Mouse (Mus musculus): ENCODE measurements around the gene Rab27a. TPM values are rescaled to one million over a fixed set of nuclear protein-coding genes. Genes with fewer than 3 reads are reported as not detected.
A peak's percentile ranks its signal among the peaks of the same experiment; 100 is the strongest.

Rab27a gene
- polyA plus RNA-seq, 1 experiment from 2014 or later = 3.7 TPM

- Histone ChIP-seq H3K4me3 (no peak overlapping the region), H3K4me1 (replicated peaks) (no peaks in the 10 kb centered on the region), H3K36me3 (peaks cover 44% of the 10 kb centered on the region), H3K9me3 (replicated peaks) (no peaks in the 10 kb centered on the region), H3K4me2 (no peak overlapping the region), H3K9ac (no peak overlapping the region), H3K27ac (no peak overlapping the region), H3K27me3 (no peaks in the 10 kb centered on the region)
- ATAC-seq (replicated peaks; ENCODE audit: insufficient number of reproducible peaks, insufficient read depth, low FRiP score, low read depth) = no peak
- 62% methylated on average over 13 of the region's 13 CpGs for WGBS
These were observed 29.9 kb upstream of the Rab27a start for GRCm38 (mm10) chr9:73014724-73015123.

DNA sequence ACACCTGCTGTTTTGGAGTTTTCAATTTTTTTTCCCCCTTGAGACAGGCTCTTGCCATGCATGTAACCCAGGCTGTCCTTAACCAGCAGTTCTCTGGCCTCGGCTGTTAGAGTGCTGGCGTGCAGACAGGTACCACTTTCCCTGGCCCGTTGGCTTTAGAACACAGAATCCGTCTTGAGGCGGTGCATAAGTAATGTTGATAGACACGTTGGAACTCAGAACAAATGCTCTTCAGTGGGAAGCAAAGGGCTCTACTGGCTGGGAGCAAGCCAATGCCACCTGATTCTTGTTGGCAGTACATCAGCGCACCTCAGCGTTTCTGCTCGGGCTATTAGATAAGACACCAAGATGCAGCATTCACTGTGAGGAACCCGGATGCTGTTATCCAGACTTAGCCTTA, 24.8 kb upstream of the Rab27a start:
- Histone ChIP-seq H3K9me3 (replicated peaks) (no peaks in the 10 kb centered on the region), H3K9ac (no peak overlapping the region), H3K4me1 (replicated peaks) (no peaks in the 10 kb centered on the region), H3K27me3 (no peaks in the 10 kb centered on the region), H3K4me2 (no peak overlapping the region), H3K27ac (no peak overlapping the region), H3K36me3 (peaks cover 31% of the 10 kb centered on the region), H3K4me3 (no peak overlapping the region)
- no peak for ATAC-seq (replicated peaks; ENCODE audit: insufficient number of reproducible peaks, insufficient read depth, low FRiP score, low read depth)
- WGBS = 83% methylated on average over 10 of the region's 10 CpGs

DNA sequence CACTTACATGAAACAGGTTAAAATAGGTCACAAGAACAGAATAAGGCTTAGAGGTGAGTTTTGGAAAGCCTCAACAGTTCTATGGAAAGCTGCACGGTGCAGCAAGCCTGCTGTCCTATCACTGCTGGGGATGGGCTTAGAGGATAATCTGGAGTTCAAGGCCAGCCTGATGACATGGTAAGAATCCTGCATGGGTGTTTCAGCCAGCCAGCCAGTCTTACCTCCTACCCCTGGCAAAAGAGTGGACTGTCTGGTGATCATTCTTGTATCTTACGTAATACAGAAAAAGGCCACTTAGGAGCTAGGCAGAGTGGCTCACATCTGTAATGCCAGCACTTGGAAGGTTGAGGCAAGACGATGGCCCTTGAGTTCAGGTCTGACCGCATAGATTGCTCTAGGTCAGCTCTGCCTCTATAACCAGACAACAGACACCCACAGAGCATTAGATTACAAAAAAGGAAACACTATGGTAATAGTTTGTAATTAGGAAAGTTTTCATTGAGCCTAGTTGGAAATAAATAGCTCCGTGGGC, 24.0 kb upstream of the Rab27a start:
- WGBS = 90% methylated on average over 5 of the region's 5 CpGs
- Histone ChIP-seq H3K9ac (no peak overlapping the region), H3K27me3 (no peaks in the 10 kb centered on the region), H3K4me2 (no peak overlapping the region), H3K27ac (no peak overlapping the region), H3K9me3 (replicated peaks) (no peaks in the 10 kb centered on the region), H3K36me3 (peaks cover 30% of the 10 kb centered on the region), H3K4me3 (no peak overlapping the region), H3K4me1 (replicated peaks) (no peaks in the 10 kb centered on the region)
- ATAC-seq (replicated peaks; ENCODE audit: insufficient number of reproducible peaks, insufficient read depth, low FRiP score, low read depth) = no peak

DNA sequence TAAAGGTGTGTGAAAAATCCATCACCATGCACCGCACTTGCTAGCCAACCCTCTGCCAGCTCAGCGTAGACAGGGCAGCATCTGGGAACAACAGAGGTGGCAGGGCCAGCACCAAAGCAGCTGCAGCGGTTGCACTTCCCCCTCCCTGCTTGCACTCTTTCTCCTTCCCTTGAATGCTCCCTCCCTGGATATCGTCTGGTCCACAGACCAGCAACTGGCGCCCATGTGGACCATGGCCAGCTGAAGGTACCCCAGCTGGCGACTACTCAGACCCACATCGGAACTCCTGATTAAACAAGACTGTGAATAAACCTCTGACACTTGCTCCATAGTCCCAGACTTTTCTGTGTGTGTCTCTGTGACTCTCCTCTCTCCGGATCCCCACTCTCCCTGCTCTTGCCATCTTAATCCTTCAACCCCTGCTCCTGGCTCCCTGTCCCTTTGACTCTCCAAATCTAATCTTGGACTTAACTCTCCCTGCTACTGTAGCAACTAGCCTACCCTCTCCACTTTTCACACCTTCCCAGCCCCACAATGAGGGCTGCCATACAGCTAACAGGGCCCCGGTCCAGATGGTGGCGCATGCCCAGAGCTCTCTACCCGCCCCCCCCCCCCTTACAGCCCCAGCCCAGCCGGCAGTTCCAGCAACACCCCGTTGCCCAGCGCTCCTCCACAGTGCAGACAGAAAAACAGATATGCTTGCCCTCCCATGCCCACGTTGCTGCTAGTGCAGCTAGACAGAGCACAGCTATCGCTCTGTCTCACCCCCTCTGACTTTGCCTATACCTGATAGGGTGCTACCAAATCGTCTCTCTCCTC, 18.6 kb upstream of the Rab27a start:
- Histone ChIP-seq H3K27ac (peak overlapping the region; percentile 67), H3K36me3 (0 out of 2 replicates have a peak, but pooled peaks cover 4% of the 10 kb centered on the region), H3K9ac (no peak overlapping the region), H3K9me3 (replicated peaks) (no peaks in the 10 kb centered on the region), H3K4me2 (peak overlapping the region; percentile 48), H3K4me1 (replicated peaks) (peaks cover 6% of the 10 kb centered on the region), H3K27me3 (no peaks in the 10 kb centered on the region), H3K4me3 (0 out of 2 replicates have a peak overlapping the region, but pooled peaks have one; percentile 8)
- WGBS = 19% methylated on average over 16 of the region's 17 CpGs
- peak; percentile 87 for ATAC-seq (replicated peaks; ENCODE audit: insufficient number of reproducible peaks, insufficient read depth, low FRiP score, low read depth)

GRCm38 (mm10) chr9:73030443-73030842, 14.2 kb upstream of the Rab27a start:
- no peak for ATAC-seq (replicated peaks; ENCODE audit: insufficient number of reproducible peaks, insufficient read depth, low FRiP score, low read depth)
- Histone ChIP-seq H3K4me2 (no peak overlapping the region), H3K9ac (no peak overlapping the region), H3K9me3 (replicated peaks) (no peaks in the 10 kb centered on the region), H3K4me3 (no peak overlapping the region), H3K36me3 (peaks cover 24% of the 10 kb centered on the region), H3K27me3 (no peaks in the 10 kb centered on the region), H3K27ac (no peak overlapping the region), H3K4me1 (replicated peaks) (peaks cover 6% of the 10 kb centered on the region)
- 88% methylated on average over 1 of the region's 1 CpGs for WGBS

- no peak overlapping the region for H3K9ac ChIP-seq
- 57% methylated on average over 4 of the region's 4 CpGs for WGBS
- peaks cover 24% of the 10 kb centered on the region for H3K36me3 ChIP-seq
- no peak overlapping the region for H3K4me2 ChIP-seq
- no peaks in the 10 kb centered on the region for H3K9me3 ChIP-seq (replicated peaks)
- no peak overlapping the region for H3K27ac ChIP-seq
- ATAC-seq (replicated peaks; ENCODE audit: insufficient number of reproducible peaks, insufficient read depth, low FRiP score, low read depth) = no peak
- no peaks in the 10 kb centered on the region for H3K27me3 ChIP-seq
- no peak overlapping the region for H3K4me3 ChIP-seq
- peaks cover 2% of the 10 kb centered on the region; the same call in 1 of the 2 replicates for H3K4me1 ChIP-seq (replicated peaks)
These were observed 13.2 kb upstream of the Rab27a start for GRCm38 (mm10) chr9:73031421-73031820.

- peaks cover 24% of the 10 kb centered on the region for H3K36me3 ChIP-seq
- H3K9ac ChIP-seq = no peak overlapping the region
- no peak overlapping the region for H3K4me3 ChIP-seq
- H3K4me1 ChIP-seq (replicated peaks) = peaks cover under 1% of the 10 kb centered on the region; the same call in 1 of the 2 replicates
- H3K27me3 ChIP-seq = no peaks in the 10 kb centered on the region
- 90% methylated on average over 1 of the region's 1 CpGs for WGBS
- ATAC-seq (replicated peaks; ENCODE audit: insufficient number of reproducible peaks, insufficient read depth, low FRiP score, low read depth) = no peak
- no peak overlapping the region for H3K4me2 ChIP-seq
- H3K27ac ChIP-seq = no peak overlapping the region
- H3K9me3 ChIP-seq (replicated peaks) = no peaks in the 10 kb centered on the region
These were observed 11.2 kb upstream of the Rab27a start for GRCm38 (mm10) chr9:73033406-73033805.

GRCm38 (mm10) chr9:73039222-73039945, 5.3 kb upstream of the Rab27a start:
- Histone ChIP-seq H3K27ac (peak overlapping the region; percentile 79), H3K4me3 (peak overlapping the region; percentile 95), H3K36me3 (no peaks in the 10 kb centered on the region), H3K9ac (peak overlapping the region; percentile 92), H3K27me3 (no peaks in the 10 kb centered on the region), H3K4me1 (replicated peaks) (peaks cover 18% of the 10 kb centered on the region), H3K4me2 (peak overlapping the region; percentile 73), H3K9me3 (replicated peaks) (no peaks in the 10 kb centered on the region)
- 0% methylated on average over 49 of the region's 49 CpGs for WGBS
- peak; percentile 71 for ATAC-seq (replicated peaks; ENCODE audit: insufficient number of reproducible peaks, insufficient read depth, low FRiP score, low read depth)

- peak within 1 kb of the TSS; percentile 79 for H3K27ac ChIP-seq
- ATAC-seq (replicated peaks; ENCODE audit: insufficient number of reproducible peaks, insufficient read depth, low FRiP score, low read depth) = no peak
- H3K9ac ChIP-seq = peak within 1 kb of the TSS; percentile 92
- no peaks in the 10 kb centered on the region for H3K9me3 ChIP-seq (replicated peaks)
- H3K36me3 ChIP-seq = no peaks in the 10 kb centered on the region
- no peaks in the 10 kb centered on the region for H3K27me3 ChIP-seq
- peak within 1 kb of the TSS; percentile 95 for H3K4me3 ChIP-seq
- peaks cover 23% of the 10 kb centered on the region for H3K4me1 ChIP-seq (replicated peaks)
- WGBS = 29% methylated on average over 6 of the region's 6 CpGs
- peak within 1 kb of the TSS; percentile 73 for H3K4me2 ChIP-seq
These were observed 4.6 kb upstream of the Rab27a start, which contains the start of gene Pigb for GRCm38 (mm10) chr9:73040080-73040479. Gene Pigb, minus strand, starts transcription at chr9:73040378.

DNA sequence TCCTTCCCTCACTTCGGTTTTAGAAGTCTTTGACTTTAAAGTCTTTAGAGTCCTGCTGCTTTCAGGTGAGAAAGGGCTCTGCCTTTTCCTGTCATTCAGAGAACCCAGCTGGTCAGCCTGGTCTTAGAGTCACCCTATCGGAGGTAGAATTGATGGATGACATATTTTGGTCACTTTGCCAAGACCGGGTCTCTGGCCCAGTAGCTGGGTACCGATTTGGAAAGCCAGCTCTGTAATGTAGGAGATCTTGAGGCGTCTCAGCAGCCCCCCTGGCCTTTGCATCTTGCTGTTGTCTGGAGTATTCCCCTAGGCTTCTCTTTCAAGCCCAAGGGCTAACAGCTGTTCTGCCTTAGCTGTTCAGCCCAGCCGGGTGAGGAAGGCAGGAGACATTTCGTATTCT, 550 bp downstream of the Rab27a start:
- Histone ChIP-seq H3K4me3 (peak overlapping the region; percentile 56), H3K4me2 (peak overlapping the region; percentile 86), H3K36me3 (no peaks in the 10 kb centered on the region), H3K27ac (no peak overlapping the region), H3K27me3 (no peaks in the 10 kb centered on the region), H3K9me3 (replicated peaks) (no peaks in the 10 kb centered on the region), H3K9ac (peak overlapping the region; percentile 43), H3K4me1 (replicated peaks) (peaks cover 23% of the 10 kb centered on the region)
- WGBS = 11% methylated on average over 7 of the region's 7 CpGs
- ATAC-seq (replicated peaks; ENCODE audit: insufficient number of reproducible peaks, insufficient read depth, low FRiP score, low read depth) = no peak

DNA sequence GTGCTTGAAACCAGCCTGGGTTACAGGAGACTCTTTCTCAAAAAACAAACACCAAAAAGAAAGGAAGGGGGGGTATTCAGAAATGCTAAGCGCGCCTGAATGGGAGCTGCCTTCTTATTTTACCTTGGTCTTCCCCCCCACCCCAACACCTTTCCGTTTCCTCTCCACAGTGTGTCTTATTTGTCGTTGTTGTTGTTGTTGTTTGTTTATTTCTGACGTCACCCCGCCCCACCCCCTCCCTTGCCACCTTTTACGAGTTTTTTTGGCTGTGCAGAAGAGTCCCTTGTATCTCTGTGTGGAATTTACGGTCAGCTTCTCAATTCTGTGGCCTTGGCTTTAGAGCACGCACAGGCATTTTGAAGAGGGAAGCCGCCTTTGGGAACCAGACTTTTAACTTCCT, 1.1 kb downstream of the Rab27a start:
- no peak for ATAC-seq (replicated peaks; ENCODE audit: insufficient number of reproducible peaks, insufficient read depth, low FRiP score, low read depth)
- Histone ChIP-seq H3K9me3 (replicated peaks) (no peaks in the 10 kb centered on the region), H3K36me3 (no peaks in the 10 kb centered on the region), H3K4me2 (peak overlapping the region; percentile 86), H3K27ac (no peak overlapping the region), H3K27me3 (no peaks in the 10 kb centered on the region), H3K9ac (peak overlapping the region; percentile 43; the same call in 1 of the 2 replicates), H3K4me1 (replicated peaks) (peaks cover 19% of the 10 kb centered on the region), H3K4me3 (peak overlapping the region; percentile 56)
- 61% methylated on average over 10 of the region's 10 CpGs for WGBS

Measured in heart, embryonic 15.5 days (tissue).